Mouse (Mus musculus) forebrain, embryonic 16.5 days (tissue): Measurements from ENCODE around the gene Gprc5a. TPM values are rescaled to one million over a fixed set of nuclear protein-coding genes. Genes with fewer than 3 reads are reported as not detected.

Experiments used
- ATAC-seq: fragments of 200-750 bp; cut with Nextera tagmentation; 2 replicates; pipeline ENCODE4 v1.8.0; 2017; ENCODE audit warnings: mild to moderate bottlenecking, moderate library complexity
- H3K27ac ChIP-seq: fragments of 300-500 bp; sonication (generic); 2 replicates; pipeline ENCODE4 v1.5.1; 2014; ENCODE audit warnings: low read length, control low read depth
- H3K27me3 ChIP-seq: fragments of 300-500 bp; sonication (generic); replicated peaks from 2 replicates; pipeline ENCODE4 v1.6.1; 2014; ENCODE audit warnings: low read length; ENCODE audit not compliant: control insufficient read depth, insufficient read depth
- H3K36me3 ChIP-seq: fragments of 300-500 bp; sonication (generic); 2 replicates; pipeline ENCODE4 v1.6.1; 2014; ENCODE audit not compliant: control insufficient read depth, insufficient read depth
- H3K4me1 ChIP-seq: fragments of 300-500 bp; sonication (generic); replicated peaks from 2 replicates; pipeline ENCODE4 v1.6.1; 2014; ENCODE audit warnings: low read length; ENCODE audit not compliant: control insufficient read depth, insufficient read depth
- H3K4me2 ChIP-seq: fragments of 300-500 bp; sonication (generic); 2 replicates; pipeline ENCODE4 v1.6.1; 2014; ENCODE audit warnings: mild to moderate bottlenecking, low read length, control low read depth
- H3K4me3 ChIP-seq: fragments of 300-500 bp; sonication (generic); replicated peaks from 2 replicates; pipeline ENCODE4 v1.5.1; 2014; ENCODE audit warnings: mild to moderate bottlenecking, low read length, control low read depth
- H3K9ac ChIP-seq: fragments of 300-500 bp; sonication (generic); replicated peaks from 2 replicates; pipeline ENCODE4 v1.6.1; 2014; ENCODE audit warnings: low read depth, low read length, control low read depth
- H3K9me3 ChIP-seq: fragments of 300-500 bp; sonication (generic); 2 replicates; pipeline ENCODE4 v1.6.1; 2016; ENCODE audit warnings: low read length; ENCODE audit not compliant: control insufficient read depth
- WGBS: fragments of 180-500 bp; shearing (Covaris S2); extraction: QIAGEN DNeasy Blood & Tissue Kit; methylation state at CpG from one replicate; pipeline ENCODE4 v1.1.7; 2014; 5-methylcytosine and 5-hydroxymethylcytosine counted together
- polyA plus RNA-seq: library from polyadenylated mRNA; unstranded; fragments of >200 nt; fragmentation: Nextera tagmentation; extraction: Ambion mirVana; gene quantifications from 2 replicates; pipeline ENCODE4 v1.2.1, GENCODE M21; 2015

The Gprc5a gene
- polyA plus RNA-seq, 1 experiment from 2014 or later = 0.81 TPM

GRCm38 (mm10) chr6:135085703-135086102 is 20.3 kb downstream of the Gprc5a start:
- H3K9ac ChIP-seq = no peak overlapping the region
- no peak overlapping the region for H3K4me2 ChIP-seq
- H3K36me3 ChIP-seq = no peaks in the 10 kb centered on the region
- H3K9me3 ChIP-seq = no peaks in the 10 kb centered on the region
- no peak overlapping the region for H3K4me3 ChIP-seq
- no peak overlapping the region for H3K27ac ChIP-seq
- H3K27me3 ChIP-seq = no peaks in the 10 kb centered on the region
- no peak for ATAC-seq
- peaks cover 6% of the 10 kb centered on the region for H3K4me1 ChIP-seq
- 100% methylated on average over 1 of the region's 1 CpGs for WGBS

- Histone ChIP-seq H3K4me1 (peaks cover 10% of the 10 kb centered on the region), H3K9me3 (no peaks in the 10 kb centered on the region), H3K27ac (peak overlapping the region; percentile 26; the same call in 1 of the 2 replicates), H3K4me3 (peak overlapping the region; percentile 29), H3K4me2 (peak overlapping the region; percentile 52), H3K27me3 (no peaks in the 10 kb centered on the region), H3K36me3 (no peaks in the 10 kb centered on the region), H3K9ac (peak overlapping the region; percentile 37; the same call in 1 of the 2 replicates)
- ATAC-seq = peak; percentile 91
- WGBS = 18% methylated on average over 19 of the region's 19 CpGs
Measured at GRCm38 (mm10) chr6:135087721-135088451, 22.4 kb downstream of the Gprc5a start.

- Histone ChIP-seq H3K4me1 (peaks cover 19% of the 10 kb centered on the region), H3K27ac (peak overlapping the region; percentile 6; the same call in 1 of the 2 replicates), H3K4me2 (no peak overlapping the region), H3K4me3 (no peak overlapping the region), H3K27me3 (no peaks in the 10 kb centered on the region), H3K36me3 (no peaks in the 10 kb centered on the region), H3K9ac (no peak overlapping the region), H3K9me3 (no peaks in the 10 kb centered on the region)
- no peak for ATAC-seq
- WGBS = 19% methylated on average over 8 of the region's 8 CpGs
Measured at GRCm38 (mm10) chr6:135089786-135090185, 24.3 kb downstream of the Gprc5a start.

- Histone ChIP-seq H3K27me3 (no peaks in the 10 kb centered on the region), H3K27ac (no peak overlapping the region), H3K9me3 (no peaks in the 10 kb centered on the region), H3K4me2 (no peak overlapping the region), H3K36me3 (no peaks in the 10 kb centered on the region), H3K4me1 (peaks cover 19% of the 10 kb centered on the region), H3K4me3 (no peak overlapping the region), H3K9ac (no peak overlapping the region)
- 61% methylated on average over 4 of the region's 4 CpGs for WGBS
- ATAC-seq = no peak
Measured at GRCm38 (mm10) chr6:135090661-135091060, 25.2 kb downstream of the Gprc5a start.

GRCm38 (mm10) chr6:135092798-135093470 is 27.5 kb downstream of the Gprc5a start:
- no peaks in the 10 kb centered on the region for H3K9me3 ChIP-seq
- H3K4me1 ChIP-seq = peaks cover 15% of the 10 kb centered on the region
- peak; percentile 93 for ATAC-seq
- no peak overlapping the region for H3K4me3 ChIP-seq
- H3K4me2 ChIP-seq = 0 out of 2 replicates have a peak overlapping the region, but pooled peaks have one; percentile 18
- H3K27me3 ChIP-seq = no peaks in the 10 kb centered on the region
- peak overlapping the region; percentile 90 for H3K27ac ChIP-seq
- no peaks in the 10 kb centered on the region for H3K36me3 ChIP-seq
- H3K9ac ChIP-seq = no peak overlapping the region
- WGBS = 61% methylated on average over 12 of the region's 12 CpGs

DNA sequence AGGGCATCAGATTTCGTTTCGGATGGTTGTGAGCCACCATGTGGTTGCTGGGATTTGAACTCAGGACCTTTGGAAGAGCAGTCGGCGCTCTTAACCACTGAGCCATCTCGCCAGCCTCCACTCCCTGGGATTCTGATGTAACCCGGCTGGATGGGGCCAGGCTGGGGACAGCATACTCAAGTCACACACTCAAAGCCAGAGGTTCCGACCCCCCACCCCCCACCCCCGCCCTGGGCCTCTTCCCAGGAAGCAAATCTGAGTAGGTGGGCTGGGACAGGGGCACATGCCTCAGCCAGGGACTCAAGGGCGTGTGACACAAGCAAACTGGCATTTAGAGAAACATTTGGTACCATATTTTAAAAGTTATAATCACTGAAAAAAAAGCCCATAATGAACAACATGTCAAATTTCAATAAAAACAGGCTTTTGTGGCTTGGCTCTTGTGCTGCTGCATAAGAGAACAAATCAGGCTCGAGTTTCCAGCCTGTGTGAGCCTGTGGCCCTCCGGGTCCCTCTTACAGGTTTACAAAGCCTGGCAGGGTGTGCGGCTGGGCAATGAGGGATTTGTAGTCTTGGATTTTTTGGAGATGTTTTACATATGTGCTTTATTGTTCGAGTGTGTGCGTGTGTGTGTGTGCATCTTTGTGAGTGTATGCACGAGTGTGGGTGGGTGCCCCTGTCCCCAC is 35.5 kb downstream of the Gprc5a start:
- WGBS = 79% methylated on average over 15 of the region's 15 CpGs
- ATAC-seq = no peak
- H3K9me3 ChIP-seq = no peaks in the 10 kb centered on the region
- H3K4me3 ChIP-seq = no peak overlapping the region
- no peaks in the 10 kb centered on the region for H3K36me3 ChIP-seq
- no peak overlapping the region for H3K4me2 ChIP-seq
- no peaks in the 10 kb centered on the region for H3K4me1 ChIP-seq
- no peak overlapping the region for H3K27ac ChIP-seq
- no peak overlapping the region for H3K9ac ChIP-seq
- no peaks in the 10 kb centered on the region for H3K27me3 ChIP-seq

DNA sequence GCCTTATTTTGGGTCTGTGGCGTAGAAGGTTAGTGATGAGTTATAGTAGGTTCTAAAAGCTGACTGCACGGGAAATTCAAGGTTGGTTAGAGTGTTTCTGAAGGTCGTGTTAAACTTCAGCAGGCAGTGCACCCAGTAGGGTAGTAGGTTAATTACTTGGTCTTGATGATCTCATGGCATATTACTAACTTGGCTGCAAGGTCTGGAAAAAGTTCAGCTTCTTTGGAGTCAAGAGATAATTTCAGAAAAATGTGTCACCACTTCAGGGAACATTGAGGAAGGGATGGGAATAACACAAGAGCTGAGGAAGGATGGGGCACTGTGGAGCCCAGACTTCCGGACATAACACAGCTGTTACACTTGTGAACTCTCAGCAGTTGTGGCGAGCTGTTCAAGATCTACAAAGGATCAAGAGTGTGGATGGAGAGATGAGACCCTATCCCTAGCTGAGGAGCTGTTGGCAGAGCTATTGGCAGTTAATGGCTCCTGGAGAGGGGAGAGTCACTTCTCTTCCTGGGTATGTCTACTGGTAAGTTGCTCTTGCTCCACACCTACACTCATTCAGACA is 37.4 kb downstream of the Gprc5a start:
- Histone ChIP-seq H3K27me3 (no peaks in the 10 kb centered on the region), H3K4me3 (no peak overlapping the region), H3K4me2 (no peak overlapping the region), H3K27ac (no peak overlapping the region), H3K36me3 (no peaks in the 10 kb centered on the region), H3K9ac (no peak overlapping the region), H3K4me1 (no peaks in the 10 kb centered on the region), H3K9me3 (no peaks in the 10 kb centered on the region)
- ATAC-seq = no peak
- WGBS = 87% methylated on average over 5 of the region's 5 CpGs

DNA sequence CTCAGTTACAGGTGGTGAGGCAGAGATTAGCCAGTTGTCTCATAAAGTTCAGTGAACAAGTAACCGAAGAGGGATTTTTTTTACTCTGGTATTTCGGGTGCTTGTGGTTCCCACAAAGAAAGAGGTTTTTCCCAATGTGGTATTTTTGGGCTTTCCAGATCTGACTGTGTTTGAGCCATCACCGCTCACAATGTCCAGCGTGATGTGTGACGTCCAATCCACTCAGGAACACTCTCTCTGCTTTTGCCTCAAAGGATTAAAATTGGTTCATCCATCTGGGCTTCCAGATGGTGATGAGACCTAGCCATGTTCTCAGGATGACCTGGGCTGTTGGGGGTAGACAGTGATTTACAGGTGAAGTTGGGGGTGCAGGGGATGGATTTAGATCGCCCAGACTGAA is 41.6 kb downstream of the Gprc5a start:
- Histone ChIP-seq H3K4me1 (no peaks in the 10 kb centered on the region), H3K27ac (no peak overlapping the region), H3K9ac (no peak overlapping the region), H3K27me3 (no peaks in the 10 kb centered on the region), H3K4me2 (no peak overlapping the region), H3K4me3 (no peak overlapping the region), H3K9me3 (no peaks in the 10 kb centered on the region), H3K36me3 (no peaks in the 10 kb centered on the region)
- 88% methylated on average over 6 of the region's 6 CpGs for WGBS
- ATAC-seq = no peak
